Mouse (Mus musculus): ENCODE results near the gene Cog6.

The Cog6 gene

GRCm38 (mm10) chr3:52960951-52961350 lies 56.1 kb downstream of the Cog6 start:
- no peak for DNase-seq

DNA sequence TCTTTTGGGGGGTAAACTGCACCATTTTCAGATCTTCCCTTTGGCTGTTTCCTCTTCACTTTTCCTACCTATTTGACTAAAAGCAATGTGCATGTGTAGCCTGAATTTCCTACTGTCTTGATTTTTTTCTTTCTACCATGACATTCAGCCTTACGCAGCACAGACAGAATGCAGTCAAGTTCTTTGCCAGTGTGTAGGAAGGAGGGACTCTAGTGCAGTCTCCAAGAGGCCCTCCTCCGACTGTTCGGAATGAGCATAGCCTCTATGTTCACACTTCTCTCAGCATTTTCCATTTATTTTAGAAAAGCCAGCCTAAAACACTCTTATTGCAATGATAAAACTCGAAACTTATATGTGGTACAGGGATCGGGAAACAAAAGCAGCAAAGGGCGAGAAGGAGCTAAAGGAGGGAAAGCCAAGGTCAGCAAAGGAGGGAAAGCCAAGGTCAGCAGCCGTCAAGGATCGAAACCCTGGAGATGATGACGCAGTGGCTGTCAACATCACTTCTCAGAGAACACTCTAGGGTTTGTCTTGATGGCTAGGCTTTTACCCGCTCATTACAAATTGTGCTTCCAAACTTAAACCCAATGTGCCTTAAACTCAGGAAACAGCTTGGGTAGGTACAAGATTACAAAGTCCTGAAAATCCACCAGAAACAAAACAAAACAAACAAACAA lies 58.5 kb downstream of the Cog6 start:
- DNase-seq = no peak

GRCm38 (mm10) chr3:52957861-52958260 lies 59.2 kb downstream of the Cog6 start:
- no peak for DNase-seq

DNA sequence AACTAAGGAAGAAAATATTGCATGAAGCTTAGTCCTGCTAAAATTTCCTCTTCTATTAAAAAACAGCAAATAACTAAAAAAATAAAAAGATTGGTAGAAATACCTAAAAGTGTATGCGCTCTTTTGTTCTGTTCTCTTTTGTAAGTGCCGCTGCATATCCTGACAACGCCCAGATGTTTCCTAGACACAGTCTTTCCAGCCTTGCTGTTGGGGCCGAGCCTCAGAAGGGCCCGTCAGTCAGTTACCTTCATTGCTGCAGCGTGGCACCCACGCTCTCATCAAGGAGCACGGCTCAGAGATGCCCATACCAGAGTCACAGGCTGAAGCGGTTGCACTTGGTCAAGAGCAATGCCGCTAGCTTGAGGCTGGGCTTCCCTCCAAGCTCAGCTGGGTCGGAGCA lies 60.8 kb downstream of the Cog6 start:
- DNase-seq = no peak

DNA sequence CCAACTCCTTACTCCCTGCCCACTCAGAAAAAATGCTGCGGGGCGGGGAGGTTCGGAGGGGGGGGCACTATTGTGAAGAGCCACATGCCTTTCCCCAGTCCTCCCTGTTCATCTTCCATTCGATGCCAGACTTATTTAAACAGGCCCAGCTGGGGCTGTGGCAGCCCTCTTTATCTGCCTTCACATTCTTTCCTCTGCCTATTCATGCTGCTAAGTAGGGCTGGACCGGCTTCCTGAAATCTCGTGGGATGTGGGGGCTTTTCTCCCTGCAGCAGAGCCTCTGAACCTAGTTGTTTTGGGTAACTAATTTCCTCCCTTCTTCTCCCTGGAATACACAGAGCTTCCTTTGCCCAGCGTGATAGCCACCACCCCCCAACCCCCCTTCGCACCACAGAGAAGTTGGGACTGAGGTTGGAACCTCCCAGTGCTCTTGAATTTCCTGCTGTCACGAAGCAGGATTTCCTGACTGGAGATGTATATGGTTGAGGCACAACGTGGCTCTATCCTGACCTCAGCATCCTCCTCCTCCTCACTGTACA lies 61.5 kb downstream of the Cog6 start:
- DNase-seq = no peak

DNA sequence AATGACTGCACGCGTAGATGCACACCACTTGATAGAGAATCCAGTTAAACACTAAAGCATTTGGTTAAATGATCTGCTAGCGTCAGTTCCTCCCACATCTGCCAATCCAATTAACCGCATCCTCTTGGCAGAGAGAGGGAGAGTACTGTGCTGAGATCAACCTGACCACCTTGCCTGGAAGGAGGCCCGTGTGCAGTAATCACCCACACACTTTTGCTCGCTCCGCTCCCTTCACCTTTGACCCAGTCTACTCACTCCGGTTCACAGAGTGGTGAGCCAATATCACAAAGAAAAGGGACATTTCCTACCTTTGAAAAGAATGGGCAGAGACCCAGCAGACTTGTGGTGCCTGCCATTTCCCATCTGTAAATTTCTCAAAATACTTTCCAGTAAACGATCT lies 62.4 kb downstream of the Cog6 start:
- DNase-seq = no peak

DNA sequence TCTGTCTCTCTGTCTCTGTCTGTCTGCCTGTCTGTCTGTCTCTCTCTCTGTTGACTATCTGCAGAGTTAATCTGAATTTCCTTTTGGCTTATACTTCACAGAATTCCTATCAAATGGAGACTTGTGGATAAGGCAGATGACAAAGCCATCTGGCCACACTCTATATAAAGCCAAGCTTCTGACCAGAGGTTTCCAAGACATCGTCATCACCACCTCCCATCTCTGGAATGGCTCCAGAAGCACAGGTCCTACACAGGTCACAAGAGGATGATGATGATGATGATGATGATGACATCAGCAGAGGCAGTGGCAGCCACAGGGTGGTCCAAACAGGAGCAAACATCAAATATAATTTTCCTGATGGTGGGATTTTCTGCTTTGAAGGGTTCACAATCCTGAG lies 63.2 kb downstream of the Cog6 start:
- no peak for DNase-seq

GRCm38 (mm10) chr3:52948824-52949223 lies 68.2 kb downstream of the Cog6 start:
- no peak for DNase-seq

DNA sequence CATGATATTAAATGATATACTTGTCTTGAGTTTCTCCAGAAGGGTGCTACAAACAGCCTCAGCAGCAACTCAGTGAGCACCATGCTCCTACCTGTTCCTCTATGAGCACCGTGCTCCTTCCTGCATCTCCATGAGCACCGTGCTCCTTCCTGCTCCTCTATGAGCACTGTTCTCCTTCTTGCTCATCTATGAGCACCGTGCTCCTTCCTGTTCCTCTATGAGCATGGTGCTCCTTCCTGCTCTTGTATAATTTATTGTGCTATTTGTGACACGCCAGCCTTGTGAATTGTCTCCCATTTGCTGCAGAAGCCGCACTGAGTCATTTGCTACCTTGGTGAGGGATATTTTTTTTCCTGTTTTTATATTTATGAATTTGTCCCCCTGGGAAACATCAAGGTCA lies 69.6 kb downstream of the Cog6 start:
- DNase-seq = no peak

GRCm38 (mm10) chr3:52940832-52941468 lies 76.1 kb downstream of the Cog6 start:
- peak; percentile 63 for DNase-seq

DNA sequence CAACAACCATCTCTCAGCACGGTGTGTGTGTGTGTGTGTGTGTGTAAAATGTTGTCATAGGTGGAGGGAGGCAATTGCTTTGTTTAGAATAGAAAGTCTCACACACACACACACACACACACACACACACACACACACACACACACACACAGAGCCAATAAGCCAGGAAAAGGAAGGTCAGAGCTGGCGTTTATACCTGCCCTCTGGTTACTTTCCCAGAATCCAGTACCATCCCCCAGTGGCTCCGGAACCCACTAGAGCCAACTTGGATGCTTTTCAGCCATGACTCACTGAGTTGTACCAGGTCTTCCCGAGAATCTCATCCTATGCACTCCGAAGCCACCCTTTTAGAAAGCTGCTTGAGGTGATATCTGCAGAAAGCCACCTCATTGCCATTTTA lies 78.6 kb downstream of the Cog6 start:
- DNase-seq = peak; percentile 76

DNA sequence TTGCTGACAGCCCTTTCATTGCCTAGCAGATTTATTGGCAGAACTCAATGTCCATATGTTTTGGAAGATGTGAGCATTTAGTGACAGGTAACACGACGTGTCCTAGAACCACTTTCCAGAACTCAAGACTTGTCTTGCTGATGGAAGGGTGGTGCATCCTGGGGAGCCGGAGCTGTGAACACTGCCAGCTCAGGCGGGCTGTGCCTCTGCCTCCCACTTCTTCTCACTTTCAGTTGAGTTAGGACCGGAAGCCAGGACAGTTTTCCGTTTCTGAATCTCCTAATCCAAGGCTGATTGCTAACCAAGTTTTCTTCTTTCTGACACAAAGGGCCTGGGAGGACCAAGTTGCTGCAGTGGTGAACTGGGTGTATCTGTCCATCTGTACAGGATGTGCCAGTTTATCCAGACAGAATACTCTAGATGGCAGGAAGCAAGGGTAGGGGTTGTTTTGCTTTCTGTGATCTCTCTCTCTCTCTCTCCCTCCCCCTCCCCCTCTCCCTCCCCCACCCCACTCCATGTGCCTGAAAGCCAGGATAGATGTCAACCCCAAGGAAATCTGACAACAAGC lies 79.2 kb downstream of the Cog6 start:
- DNase-seq = peak; percentile 12

DNA sequence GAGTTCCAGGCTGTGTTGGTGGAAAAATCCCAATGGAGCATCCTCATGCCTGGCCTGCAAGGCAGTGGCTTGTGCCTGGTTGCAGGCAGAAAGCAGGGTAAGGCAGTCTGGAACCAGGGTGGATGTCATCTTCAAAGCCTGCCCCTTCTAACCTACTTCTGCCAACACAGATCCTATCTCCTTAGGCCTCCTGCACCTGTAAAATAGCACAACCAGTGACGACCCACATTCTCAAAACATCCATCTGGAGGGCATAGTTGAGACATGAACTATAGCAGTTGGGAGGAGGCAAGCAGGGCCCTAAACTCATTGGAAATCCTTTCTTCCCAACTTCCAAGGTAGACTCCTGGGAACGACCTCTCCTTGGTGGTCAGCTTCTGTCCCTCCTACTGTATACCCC lies 85.1 kb downstream of the Cog6 start:
- DNase-seq = no peak
